Mouse (Mus musculus) brain, embryonic 14.5 days (tissue): ENCODE results near the gene Tspan5. TPM values are rescaled to one million over a fixed set of nuclear protein-coding genes. Genes with fewer than 3 reads are reported as not detected.
A peak's percentile ranks its signal among the peaks of the same experiment; 100 is the strongest.

ENCODE experiments used
- DNase-seq: peaks from one replicate; pipeline ENCODE4 v3.0.0-alpha.2; 2011; ENCODE audit warnings: low read depth
- CTCF ChIP-seq: fragments of 200-500 bp; IDR thresholded peaks from 2 replicates; pipeline ENCODE4 v1.5.1; 2012; ENCODE audit warnings: inconsistent platforms, mild to moderate bottlenecking, moderate library complexity, borderline replicate concordance; ENCODE audit not compliant: insufficient read depth, insufficient read length; ENCODE audit errors: extremely low read depth
- POLR2A ChIP-seq: fragments of 200-500 bp; IDR thresholded peaks from 2 replicates; pipeline ENCODE4 v1.6.1; 2012; ENCODE audit warnings: mild to moderate bottlenecking, inconsistent platforms, borderline replicate concordance; ENCODE audit not compliant: poor library complexity, insufficient read depth, insufficient read length, severe bottlenecking; ENCODE audit errors: extremely low read depth
- polyA plus RNA-seq: library from polyadenylated mRNA; depleted of rRNA; stranded (reverse); fragments of >200 nt; gene quantifications from 2 replicates; pipeline ENCODE4 v1.2.3, GENCODE M21; 2012

The Tspan5 gene
- polyA plus RNA-seq, 1 experiment = 109 TPM

GRCm38 (mm10) chr3:138717040-138717439 is 25.0 kb upstream of the Tspan5 start:
- peak; percentile 83 for DNase-seq
- no peak for TF ChIP-seq POLR2A
- no peak for TF ChIP-seq CTCF

GRCm38 (mm10) chr3:138722152-138722551 is 19.8 kb upstream of the Tspan5 start:
- no peak for TF ChIP-seq POLR2A
- no peak for TF ChIP-seq CTCF
- no peak for DNase-seq

GRCm38 (mm10) chr3:138727571-138727970 is 14.4 kb upstream of the Tspan5 start:
- DNase-seq = no peak
- TF ChIP-seq CTCF (no peak), POLR2A (no peak)

GRCm38 (mm10) chr3:138728840-138729239 is 13.2 kb upstream of the Tspan5 start:
- TF ChIP-seq POLR2A (no peak), CTCF (no peak)
- DNase-seq = no peak

- no peak for DNase-seq
These were observed 11.2 kb upstream of the Tspan5 start for GRCm38 (mm10) chr3:138730812-138731211.

GRCm38 (mm10) chr3:138735760-138736159 is 6.2 kb upstream of the Tspan5 start:
- TF ChIP-seq POLR2A (no peak), CTCF (no peak)
- DNase-seq = no peak

More at GRCm38 (mm10) chr3:138730812-138731211, 11.2 kb upstream of the Tspan5 start:
- TF ChIP-seq POLR2A = no peak
- TF ChIP-seq CTCF = no peak

- no peak for TF ChIP-seq POLR2A
- no peak for TF ChIP-seq CTCF
These were observed 2.8 kb upstream of the Tspan5 start for GRCm38 (mm10) chr3:138739150-138739700.

GRCm38 (mm10) chr3:138740291-138740690 is 1.7 kb upstream of the Tspan5 start:
- DNase-seq = no peak
- no peak for TF ChIP-seq POLR2A
- no peak for TF ChIP-seq CTCF

More at GRCm38 (mm10) chr3:138739150-138739700, 2.8 kb upstream of the Tspan5 start:
- no peak for DNase-seq

GRCm38 (mm10) chr3:138740843-138741540 is 1.0 kb upstream of the Tspan5 start:
- peak; percentile 15 for DNase-seq
- TF ChIP-seq CTCF = no peak
- no peak for TF ChIP-seq POLR2A

- peak; percentile 59 for DNase-seq
- TF ChIP-seq CTCF (no peak), POLR2A (no peak)
These were observed 553 bp downstream of the Tspan5 start for GRCm38 (mm10) chr3:138742566-138742930.

- TF ChIP-seq POLR2A (peak; percentile 59; the same call in 1 of the 2 replicates), CTCF (no peak)
- peak; percentile 93 for DNase-seq
These were observed 1.2 kb downstream of the Tspan5 start for GRCm38 (mm10) chr3:138743061-138743671.

- DNase-seq = peak; percentile 33
These were observed 2.2 kb downstream of the Tspan5 start for GRCm38 (mm10) chr3:138744030-138744774.

GRCm38 (mm10) chr3:138745091-138745490 is 3.1 kb downstream of the Tspan5 start:
- TF ChIP-seq POLR2A (no peak), CTCF (no peak)

More at GRCm38 (mm10) chr3:138744030-138744774, 2.2 kb downstream of the Tspan5 start:
- TF ChIP-seq POLR2A (no peak), CTCF (no peak)

More at GRCm38 (mm10) chr3:138745091-138745490, 3.1 kb downstream of the Tspan5 start:
- peak; percentile 45 for DNase-seq
